Comparison of ENCODE assay signal across 8 mouse cellular contexts in the genomic region with DNA sequence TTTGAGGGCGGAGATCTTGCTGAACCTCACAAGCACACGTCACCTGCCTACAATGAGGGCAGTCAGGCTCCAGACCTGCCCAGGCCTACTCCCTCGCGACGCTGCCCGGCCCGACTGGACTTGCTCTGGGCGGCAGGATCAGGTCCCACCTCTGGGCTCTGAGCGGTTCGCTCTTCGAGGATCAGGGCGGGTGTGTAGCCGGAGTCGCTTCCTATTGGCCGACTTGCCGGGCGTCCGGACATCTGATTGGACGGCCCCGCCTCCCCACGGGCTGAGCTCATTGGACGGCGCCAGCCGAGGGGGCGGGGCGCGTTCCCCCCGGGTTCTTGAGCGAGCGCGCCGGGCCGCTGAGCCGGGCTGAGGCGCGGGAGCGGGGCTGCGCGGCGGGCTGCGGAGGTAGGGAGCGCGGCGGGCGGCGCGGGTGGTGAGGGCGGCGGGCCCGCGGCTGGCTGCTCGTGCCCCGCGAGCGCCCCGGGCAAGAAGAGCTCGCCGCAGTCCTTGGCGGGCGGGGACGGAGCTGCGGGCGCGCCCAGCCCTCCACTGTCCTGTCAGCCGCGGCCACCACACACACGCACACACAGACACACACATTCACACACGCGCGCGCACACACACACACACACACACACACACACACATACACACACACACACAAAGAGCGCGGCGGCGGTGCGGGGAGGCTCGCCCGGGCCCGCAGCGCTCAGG.
DNase-seq lines count a peak whose midpoint lies in the region; ATAC-seq and TF ChIP-seq lines count a peak whose summit lies in the region.

No protein-coding gene starts in this region.

- H3K4me1 ChIP-seq in heart, embryonic 13.5 days: peaks cover 28% of the 10 kb centered on the region
- H3K4me1 ChIP-seq in kidney, postnatal 0 days (replicated peaks; ENCODE audit: insufficient read depth, low read length): peaks cover 11% of the 10 kb centered on the region; the same call in 1 of the 2 replicates
- H3K4me1 ChIP-seq in liver, adult 2 months (ENCODE audit: control insufficient read depth, insufficient read depth, low read length): peaks cover 15% of the 10 kb centered on the region

- H3K27me3 ChIP-seq in heart, embryonic 13.5 days (replicated peaks): no peaks in the 10 kb centered on the region
- no peaks in the 10 kb centered on the region for H3K27me3 ChIP-seq in kidney, postnatal 0 days (ENCODE audit: insufficient read depth, low read length)
- H3K27me3 ChIP-seq in liver, adult 2 months (ENCODE audit: control insufficient read depth, insufficient read depth, low read length): no peaks in the 10 kb centered on the region
- H3K27me3 ChIP-seq in myocyte (ENCODE audit: control insufficient read depth, insufficient read depth, insufficient read length): no peaks in the 10 kb centered on the region

- peak overlapping the region; percentile 85 for H3K4me3 ChIP-seq in heart, embryonic 13.5 days
- H3K4me3 ChIP-seq in kidney, postnatal 0 days (replicated peaks; ENCODE audit: low read depth, low read length): peak overlapping the region; percentile 84
- H3K4me3 ChIP-seq in liver, adult 2 months (ENCODE audit: insufficient read depth, low read depth, low read length): peak overlapping the region; percentile 82
- peak overlapping the region; percentile 49 for H3K4me3 ChIP-seq in myocyte

- H3K9me3 ChIP-seq in heart, embryonic 13.5 days: no peaks in the 10 kb centered on the region
- no peaks in the 10 kb centered on the region for H3K9me3 ChIP-seq in kidney, postnatal 0 days (replicated peaks; ENCODE audit: low read length)

- TF ChIP-seq CTCF in kidney, postnatal 0 days (IDR thresholded peaks at IDR 0.05; ENCODE audit: low read depth): no peak; the same call in 1 of the 2 replicates
- no peak for TF ChIP-seq CTCF in liver, adult 2 months (IDR thresholded peaks at IDR 0.05; ENCODE audit: low read depth, low read length)

- TF ChIP-seq POLR2A in liver, adult 2 months (IDR thresholded peaks at IDR 0.05; ENCODE audit: extremely low read depth, insufficient read depth, low read length): peak; percentile 85
- TF ChIP-seq POLR2A in myocyte (IDR thresholded peaks at IDR 0.05; ENCODE audit: insufficient read length, low read depth): peak; percentile 87

- peak overlapping the region; percentile 94 for H3K9ac ChIP-seq in heart, embryonic 13.5 days
- H3K9ac ChIP-seq in kidney, postnatal 0 days (ENCODE audit: low read depth, low read length): peak overlapping the region; percentile 84
- H3K9ac ChIP-seq in liver, adult 2 months (ENCODE audit: low read depth, low read length): peak overlapping the region; percentile 95

- H3ac ChIP-seq in myocyte (ENCODE audit: control insufficient read depth, insufficient read length): peak overlapping the region; percentile 60

- peaks cover 3% of the 10 kb centered on the region; the same call in 1 of the 2 replicates for H3K79me2 ChIP-seq in liver, adult 2 months (ENCODE audit: control insufficient read depth, insufficient read depth, low read length)
- H3K79me2 ChIP-seq in myocyte (ENCODE audit: control insufficient read depth, insufficient read depth): peaks cover 44% of the 10 kb centered on the region

- peak overlapping the region; percentile 97 for H3K27ac ChIP-seq in heart, embryonic 13.5 days (replicated peaks)
- peak overlapping the region; percentile 96 for H3K27ac ChIP-seq in kidney, postnatal 0 days
- H3K27ac ChIP-seq in liver, adult 2 months (replicated peaks; ENCODE audit: insufficient read depth, low read depth, low read length): peak overlapping the region; percentile 90

- H3K36me3 ChIP-seq in heart, embryonic 13.5 days: peaks cover 9% of the 10 kb centered on the region
- H3K36me3 ChIP-seq in kidney, postnatal 0 days (ENCODE audit: insufficient read depth, low read length): no peaks in the 10 kb centered on the region
- H3K36me3 ChIP-seq in liver, adult 2 months (ENCODE audit: control insufficient read depth, insufficient read depth, low read length): peaks cover 2% of the 10 kb centered on the region; the same call in 1 of the 2 replicates
- H3K36me3 ChIP-seq in myocyte (ENCODE audit: control insufficient read depth, insufficient read depth): peaks cover 7% of the 10 kb centered on the region

- under 1% methylated on average over 50 of the region's 80 CpGs for WGBS in heart, embryonic 13.5 days
- under 1% methylated on average over 66 of the region's 80 CpGs for WGBS in kidney, postnatal 0 days
- under 1% methylated on average over 50 of the region's 80 CpGs for WGBS in liver, adult 2 months

- DNase-seq in CD8-positive naive resting alpha-beta T cell, adult 2 months (ENCODE audit: low read depth in 2 of 2, low spot score in 2 of 2): peak; percentile 56 to 62
- DNase-seq in c-Kit-positive CD71-negative TER-119-negative erythroid progenitor cells, embryonic 14.5 days (ENCODE audit: low read depth): peak; percentile 90
- peak; percentile 93 for DNase-seq in fibroblast of lung, adult 2 months (ENCODE audit: low read depth)
- DNase-seq in kidney, postnatal 0 days (ENCODE audit: low spot score): peak; percentile 97
- peak; percentile 94 for DNase-seq in liver, adult 2 months (ENCODE audit: extremely low read depth, low read depth, low spot score)
- peak; percentile 95 to 98 for DNase-seq in spleen, postnatal 4 days (ENCODE audit: low spot score in 2 of 2)

- ATAC-seq in heart, embryonic 13.5 days (ENCODE audit: extremely low read depth, insufficient number of reproducible peaks, low FRiP score, low TSS enrichment): peak; percentile 96
- ATAC-seq in kidney, postnatal 0 days (replicated peaks; ENCODE audit: low FRiP score, low read depth): peak; percentile 99

- peak overlapping the region; percentile 88 for H3K4me2 ChIP-seq in heart, embryonic 13.5 days
- peak overlapping the region; percentile 84 for H3K4me2 ChIP-seq in kidney, postnatal 0 days (ENCODE audit: low read length)
- peak overlapping the region; percentile 84 for H3K4me2 ChIP-seq in myocyte (ENCODE audit: low read depth)

TF ChIP-seq in myocyte, 11 proteins besides CTCF, POLR2A, EP300 and RAD21:
- peak; percentile 17 for TF ChIP-seq E2F4 (IDR thresholded peaks at IDR 0.05; ENCODE audit: insufficient read depth)
- TF ChIP-seq MYOG (IDR thresholded peaks at IDR 0.05; ENCODE audit: control insufficient read depth in 1 of 3, insufficient read depth in 1 of 3, insufficient read length in 2 of 3, low read depth in 2 of 3): no peak
- TF ChIP-seq POLR2AphosphoS2 (IDR thresholded peaks at IDR 0.05; ENCODE audit: insufficient read length, low read depth): peak; percentile 83
TF ChIP-seq in myocyte: peak in this region for 2.

Comparison
In these comparisons a context has a peak if more than half of its experiments do, and no peak if none do; other contexts are left out.
1. Peak in every context shown above with its lines: DNase-seq, ATAC-seq, H3K4me3 ChIP-seq and H3K27ac ChIP-seq.